Comparison of ENCODE assay signal across 28 mouse cellular contexts in the genomic region with DNA sequence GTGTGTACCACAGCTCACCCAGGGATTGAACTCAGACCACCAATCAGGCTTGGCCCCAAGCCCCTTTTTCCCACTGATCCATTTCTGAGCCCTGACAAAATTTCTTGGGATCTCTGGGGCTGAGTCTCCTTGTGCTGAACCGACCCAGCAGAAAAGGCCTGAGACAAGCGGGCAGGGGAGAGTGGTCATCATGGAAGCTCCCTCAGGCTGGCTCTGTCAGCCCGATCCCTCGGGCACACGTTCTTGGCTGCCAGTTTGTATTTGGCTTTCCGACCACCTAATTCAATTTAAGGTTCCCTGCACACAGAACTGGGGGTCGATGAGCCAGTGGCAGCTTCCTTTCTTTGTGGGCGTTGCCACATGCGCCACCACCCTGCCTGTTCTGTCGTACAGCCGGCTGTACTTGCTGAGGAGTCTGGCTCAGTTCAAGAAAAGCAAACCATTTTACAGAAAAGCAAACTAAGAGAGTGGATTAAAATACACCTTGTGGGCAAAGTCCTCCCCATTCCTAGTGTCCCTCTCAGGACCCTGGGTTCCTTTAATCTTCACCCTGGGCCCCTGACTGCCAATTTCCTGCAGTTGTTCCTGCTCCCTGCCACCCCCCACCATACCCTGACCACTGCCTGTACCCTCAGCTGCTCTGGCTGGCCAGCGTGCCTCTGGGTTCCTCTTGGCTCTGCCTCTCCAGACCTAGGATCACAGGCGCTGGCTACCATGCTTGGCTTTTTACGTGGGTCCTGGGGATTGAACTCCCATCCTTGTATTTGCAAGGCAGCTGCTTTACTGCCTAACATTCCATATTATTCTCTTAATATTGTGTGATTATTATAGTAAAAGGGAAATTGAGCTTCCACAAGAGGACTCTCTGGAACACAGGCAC. TPM values are rescaled to one million over a fixed set of nuclear protein-coding genes. Genes with fewer than 3 reads are reported as not detected.
DNase-seq lines count a peak whose midpoint lies in the region; ATAC-seq and TF ChIP-seq lines count a peak whose summit lies in the region.
"Had no signal": no experiment of that assay in that cellular context is flagged by ENCODE, and none has a peak within 500 bp of the region (broad histone marks: within the 10 kb centered on the region; RNA-seq: fewer than 3 reads in every experiment).

No protein-coding gene starts in this region.

- H3K4me2 ChIP-seq in intestine, embryonic 15.5 days (replicated peaks), result no peak overlapping the region
- no peak overlapping the region for H3K4me2 ChIP-seq in intestine, postnatal 0 days (replicated peaks; ENCODE audit: low read depth)
- no peak overlapping the region for H3K4me2 ChIP-seq in midbrain, embryonic 12.5 days (replicated peaks)
- no peak overlapping the region for H3K4me2 ChIP-seq in midbrain, embryonic 14.5 days (ENCODE audit: low read length)
- H3K4me2 ChIP-seq in embryonic facial prominence, embryonic 15.5 days (replicated peaks), result no peak overlapping the region
- H3K4me2 ChIP-seq: heart, embryonic 11.5 days; hindbrain, embryonic 15.5 days; liver, embryonic 11.5 days had no signal

- H3K4me3 ChIP-seq in intestine, embryonic 15.5 days (replicated peaks), result no peak overlapping the region
- no peak overlapping the region for H3K4me3 ChIP-seq in intestine, postnatal 0 days (ENCODE audit: low read depth, low read length)
- H3K4me3 ChIP-seq in midbrain, embryonic 12.5 days, result no peak overlapping the region
- no peak overlapping the region for H3K4me3 ChIP-seq in midbrain, embryonic 14.5 days (replicated peaks; ENCODE audit: low read depth, low read length)
- no peak overlapping the region for H3K4me3 ChIP-seq in embryonic facial prominence, embryonic 15.5 days (replicated peaks)
- H3K4me3 ChIP-seq: hindbrain, embryonic 15.5 days; megakaryocyte, embryonic 14.5 days; myocyte had no signal

- DNase-seq in midbrain, embryonic 14.5 days, result no peak
- DNase-seq in layer of hippocampus, postnatal 36 days, result peak; percentile 34 to 43
- no peak for DNase-seq in testis, postnatal 10 days (ENCODE audit: low spot score)
- DNase-seq: cerebellum, adult 8-10 months; heart, postnatal 14 days; kidney, adult 2 months; lung, adult 18-20 months; lung, postnatal 14 days; thymus, adult 2 months had no signal

- 0 out of 2 replicates have a peak, but pooled peaks cover 4% of the 10 kb centered on the region for H3K4me1 ChIP-seq in intestine, embryonic 15.5 days (replicated peaks)
- no peaks in the 10 kb centered on the region for H3K4me1 ChIP-seq in intestine, postnatal 0 days (replicated peaks; ENCODE audit: control insufficient read depth, insufficient read depth, low read length)
- peaks cover 12% of the 10 kb centered on the region; the same call in 1 of the 2 replicates for H3K4me1 ChIP-seq in midbrain, embryonic 12.5 days
- no peaks in the 10 kb centered on the region for H3K4me1 ChIP-seq in midbrain, embryonic 14.5 days (ENCODE audit: control insufficient read depth, insufficient read depth, low read length)
- no peaks in the 10 kb centered on the region for H3K4me1 ChIP-seq in embryonic facial prominence, embryonic 15.5 days
- H3K4me1 ChIP-seq: hindbrain, embryonic 15.5 days had no signal

- H3K36me3 ChIP-seq in intestine, embryonic 15.5 days, result peaks cover 13% of the 10 kb centered on the region
- H3K36me3 ChIP-seq in intestine, postnatal 0 days (ENCODE audit: control insufficient read depth, insufficient read depth), result peaks cover 36% of the 10 kb centered on the region
- peaks cover 30% of the 10 kb centered on the region for H3K36me3 ChIP-seq in midbrain, embryonic 12.5 days
- H3K36me3 ChIP-seq in midbrain, embryonic 14.5 days (ENCODE audit: control insufficient read depth, insufficient read depth, low read length), result peaks cover 31% of the 10 kb centered on the region
- peaks cover 24% of the 10 kb centered on the region for H3K36me3 ChIP-seq in embryonic facial prominence, embryonic 15.5 days

- H3K27ac ChIP-seq in intestine, embryonic 15.5 days, result 0 out of 2 replicates have a peak overlapping the region, but pooled peaks have one; percentile 13
- H3K27ac ChIP-seq in intestine, postnatal 0 days (ENCODE audit: low read depth, low read length), result no peak overlapping the region
- H3K27ac ChIP-seq in midbrain, embryonic 12.5 days (replicated peaks), result peak overlapping the region; percentile 26; the same call in 1 of the 2 replicates
- no peak overlapping the region; the same call in 1 of the 2 replicates for H3K27ac ChIP-seq in midbrain, embryonic 14.5 days (replicated peaks; ENCODE audit: low read depth, low read length)
- H3K27ac ChIP-seq in embryonic facial prominence, embryonic 15.5 days (replicated peaks), result peak overlapping the region; percentile 34; the same call in 1 of the 2 replicates
- H3K27ac ChIP-seq: hindbrain, embryonic 15.5 days had no signal

- H3K9ac ChIP-seq in intestine, embryonic 15.5 days, result no peak overlapping the region
- no peak overlapping the region for H3K9ac ChIP-seq in intestine, postnatal 0 days (ENCODE audit: low read depth, low read length)
- no peak overlapping the region for H3K9ac ChIP-seq in midbrain, embryonic 12.5 days (replicated peaks)
- H3K9ac ChIP-seq in midbrain, embryonic 14.5 days (replicated peaks; ENCODE audit: low read length), result no peak overlapping the region
- no peak overlapping the region for H3K9ac ChIP-seq in embryonic facial prominence, embryonic 15.5 days
- H3K9ac ChIP-seq: hindbrain, embryonic 15.5 days had no signal

- 65% methylated on average over 14 of the region's 14 CpGs for WGBS in intestine, embryonic 15.5 days
- WGBS in intestine, postnatal 0 days, result 57% methylated on average over 14 of the region's 14 CpGs
- 55% methylated on average over 14 of the region's 14 CpGs for WGBS in midbrain, embryonic 12.5 days
- WGBS in midbrain, embryonic 14.5 days, result 46% methylated on average over 14 of the region's 14 CpGs
- WGBS in embryonic facial prominence, embryonic 15.5 days, result 51% methylated on average over 14 of the region's 14 CpGs

- no peak for TF ChIP-seq CTCF in intestine, postnatal 0 days (IDR thresholded peaks at IDR 0.05; ENCODE audit: low read depth)

- ATAC-seq in intestine, embryonic 15.5 days, result peak; percentile 37; the same call in 1 of the 2 replicates
- no peak for ATAC-seq in intestine, postnatal 0 days
- no peak for ATAC-seq in midbrain, embryonic 12.5 days (ENCODE audit: low FRiP score, low read depth)
- ATAC-seq in midbrain, embryonic 14.5 days (ENCODE audit: low FRiP score, low TSS enrichment), result no peak
- ATAC-seq in embryonic facial prominence, embryonic 15.5 days (ENCODE audit: insufficient number of reproducible peaks, low FRiP score, low TSS enrichment, low read depth), result no peak
- ATAC-seq: forebrain, embryonic 16.5 days had no signal

- H3K9me3 ChIP-seq in intestine, embryonic 15.5 days, result no peaks in the 10 kb centered on the region
- no peaks in the 10 kb centered on the region for H3K9me3 ChIP-seq in intestine, postnatal 0 days (ENCODE audit: control insufficient read depth)
- no peaks in the 10 kb centered on the region for H3K9me3 ChIP-seq in midbrain, embryonic 12.5 days
- no peaks in the 10 kb centered on the region for H3K9me3 ChIP-seq in midbrain, embryonic 14.5 days (ENCODE audit: control insufficient read depth, low read length)
- no peaks in the 10 kb centered on the region for H3K9me3 ChIP-seq in embryonic facial prominence, embryonic 15.5 days (replicated peaks)
- H3K9me3 ChIP-seq: hindbrain, embryonic 15.5 days; megakaryocyte, embryonic 14.5 days had no signal

- no peaks in the 10 kb centered on the region for H3K27me3 ChIP-seq in intestine, embryonic 15.5 days (replicated peaks)
- H3K27me3 ChIP-seq in intestine, postnatal 0 days (replicated peaks; ENCODE audit: control insufficient read depth, insufficient read depth, low read length), result no peaks in the 10 kb centered on the region
- H3K27me3 ChIP-seq in midbrain, embryonic 12.5 days, result no peaks in the 10 kb centered on the region
- no peaks in the 10 kb centered on the region for H3K27me3 ChIP-seq in midbrain, embryonic 14.5 days (ENCODE audit: control insufficient read depth, insufficient read depth, low read length)
- no peaks in the 10 kb centered on the region for H3K27me3 ChIP-seq in embryonic facial prominence, embryonic 15.5 days
- H3K27me3 ChIP-seq: hindbrain, embryonic 15.5 days had no signal

RNA-seq across cellular contexts. Expression of a gene that starts 8.9 kb away (rescaled TPM):
- 131 and 571 TPM in 2 replicates for polyA plus RNA-seq in intestine, embryonic 15.5 days (2015; fragmentation: Nextera tagmentation; extraction: Ambion mirVana)
- polyA plus RNA-seq in intestine, postnatal 0 days (2015; fragmentation: Nextera tagmentation; extraction: Ambion mirVana), result 35.6 and 65.3 TPM in 2 replicates
- not detected in 2 replicates for polyA plus RNA-seq in midbrain, embryonic 12.5 days (2016; fragmentation: Nextera tagmentation; extraction: Ambion mirVana)
- polyA plus RNA-seq in midbrain, embryonic 14.5 days (2014; fragmentation: Nextera tagmentation; extraction: Ambion mirVana), result not detected in 2 replicates
- not detected in 2 replicates for polyA plus RNA-seq in embryonic facial prominence, embryonic 15.5 days (2015; fragmentation: Nextera tagmentation; extraction: Ambion mirVana)
- not detected for total RNA-seq in layer of hippocampus, postnatal 36 days (2021)
- total RNA-seq: adrenal gland, adult 18-20 months; common myeloid progenitor, adult 5-6 weeks; gastrocnemius, postnatal 4 days; heart, postnatal 14 days; left cerebral cortex, adult 18-20 months; left cerebral cortex, postnatal 36 days had no signal
- polyA plus RNA-seq: embryonic facial prominence, embryonic 11.5 days; forebrain, embryonic 16.5 days; heart, embryonic 11.5 days; liver, embryonic 11.5 days; myocyte; neural tube, embryonic 14.5 days had no signal

RNA-seq across cellular contexts. Expression of a gene that starts 23.6 kb away (rescaled TPM):
- 21.8 and 22.2 TPM in 2 replicates for polyA plus RNA-seq in intestine, embryonic 15.5 days (2015; fragmentation: Nextera tagmentation; extraction: Ambion mirVana)
- 13.4 and 15.7 TPM in 2 replicates for polyA plus RNA-seq in intestine, postnatal 0 days (2015; fragmentation: Nextera tagmentation; extraction: Ambion mirVana)
- 24.9 and 27.0 TPM in 2 replicates for polyA plus RNA-seq in midbrain, embryonic 12.5 days (2016; fragmentation: Nextera tagmentation; extraction: Ambion mirVana)
- 18.4 and 18.5 TPM in 2 replicates for polyA plus RNA-seq in midbrain, embryonic 14.5 days (2014; fragmentation: Nextera tagmentation; extraction: Ambion mirVana)
- 14.4 and 16.9 TPM in 2 replicates for polyA plus RNA-seq in embryonic facial prominence, embryonic 15.5 days (2015; fragmentation: Nextera tagmentation; extraction: Ambion mirVana)
- 10 to 100 TPM; 19.9 to 21.1 TPM for total RNA-seq in layer of hippocampus, postnatal 36 days (2021)

RNA-seq across cellular contexts. Expression of a gene that starts 26.3 kb away (rescaled TPM):
- 4.2 and 4.4 TPM in 2 replicates for polyA plus RNA-seq in intestine, embryonic 15.5 days (2015; fragmentation: Nextera tagmentation; extraction: Ambion mirVana)
- 3.3 and 3.9 TPM in 2 replicates for polyA plus RNA-seq in intestine, postnatal 0 days (2015; fragmentation: Nextera tagmentation; extraction: Ambion mirVana)
- polyA plus RNA-seq in midbrain, embryonic 12.5 days (2016; fragmentation: Nextera tagmentation; extraction: Ambion mirVana), result 6.7 and 6.8 TPM in 2 replicates
- 6.0 and 6.7 TPM in 2 replicates for polyA plus RNA-seq in midbrain, embryonic 14.5 days (2014; fragmentation: Nextera tagmentation; extraction: Ambion mirVana)
- 4.8 and 5.0 TPM in 2 replicates for polyA plus RNA-seq in embryonic facial prominence, embryonic 15.5 days (2015; fragmentation: Nextera tagmentation; extraction: Ambion mirVana)
- total RNA-seq in layer of hippocampus, postnatal 36 days (2021), result 10 to 100 TPM; 43.3 to 45.0 TPM

RNA-seq across cellular contexts. Expression of a gene that starts 29.1 kb away (rescaled TPM):
- 0.45 and 0.97 TPM in 2 replicates for polyA plus RNA-seq in intestine, embryonic 15.5 days (2015; fragmentation: Nextera tagmentation; extraction: Ambion mirVana)
- polyA plus RNA-seq in intestine, postnatal 0 days (2015; fragmentation: Nextera tagmentation; extraction: Ambion mirVana), result not detected in 2 replicates
- not detected in 2 replicates for polyA plus RNA-seq in midbrain, embryonic 12.5 days (2016; fragmentation: Nextera tagmentation; extraction: Ambion mirVana)
- polyA plus RNA-seq in midbrain, embryonic 14.5 days (2014; fragmentation: Nextera tagmentation; extraction: Ambion mirVana), result not detected in 2 replicates
- not detected in 2 replicates for polyA plus RNA-seq in embryonic facial prominence, embryonic 15.5 days (2015; fragmentation: Nextera tagmentation; extraction: Ambion mirVana)
- total RNA-seq in layer of hippocampus, postnatal 36 days (2021), result not detected
- total RNA-seq: adrenal gland, adult 18-20 months; common myeloid progenitor, adult 5-6 weeks; gastrocnemius, adult 18-20 months; gastrocnemius, postnatal 4 days; heart, postnatal 14 days; left cerebral cortex, adult 18-20 months; left cerebral cortex, postnatal 36 days had no signal
- polyA plus RNA-seq: embryonic facial prominence, embryonic 11.5 days; forebrain, embryonic 16.5 days; heart, embryonic 11.5 days; hindbrain, embryonic 15.5 days; kidney, adult 2 months; liver, embryonic 11.5 days; myocyte; neural tube, embryonic 14.5 days; urinary bladder, adult 2 months had no signal

RNA-seq across cellular contexts. Expression of a gene that starts 57.7 kb away (rescaled TPM):
- polyA plus RNA-seq in intestine, embryonic 15.5 days (2015; fragmentation: Nextera tagmentation; extraction: Ambion mirVana), result 136 and 138 TPM in 2 replicates
- 173 and 181 TPM in 2 replicates for polyA plus RNA-seq in intestine, postnatal 0 days (2015; fragmentation: Nextera tagmentation; extraction: Ambion mirVana)
- polyA plus RNA-seq in midbrain, embryonic 12.5 days (2016; fragmentation: Nextera tagmentation; extraction: Ambion mirVana), result 96.8 and 112 TPM in 2 replicates
- polyA plus RNA-seq in midbrain, embryonic 14.5 days (2014; fragmentation: Nextera tagmentation; extraction: Ambion mirVana), result 53.8 and 54.0 TPM in 2 replicates
- 81.7 and 83.2 TPM in 2 replicates for polyA plus RNA-seq in embryonic facial prominence, embryonic 15.5 days (2015; fragmentation: Nextera tagmentation; extraction: Ambion mirVana)
- total RNA-seq in layer of hippocampus, postnatal 36 days (2021), result 100 to 1,000 TPM; 135 to 143 TPM

Comparison
In these comparisons a context has a peak if more than half of its experiments do, and no peak if none do; other contexts are left out.
1. H3K27ac ChIP-seq: peak in intestine, embryonic 15.5 days (single experiment), midbrain, embryonic 12.5 days (single experiment) and embryonic facial prominence, embryonic 15.5 days (single experiment); none in intestine, postnatal 0 days (single experiment) and midbrain, embryonic 14.5 days (single experiment).
2. DNase-seq: peak in layer of hippocampus, postnatal 36 days (2 of 2); none in midbrain, embryonic 14.5 days (single experiment) and testis, postnatal 10 days (single experiment).
3. RNA of a gene that starts 8.9 kb away (polyA plus RNA-seq): 131 to 571 TPM in intestine, embryonic 15.5 days and 35.6 to 65.3 TPM in intestine, postnatal 0 days; not detected in midbrain, embryonic 12.5 days, not detected in midbrain, embryonic 14.5 days and not detected in embryonic facial prominence, embryonic 15.5 days; every median in the first group is over 10 times any median in the second.